Mouse (Mus musculus) heart, postnatal 0 days (tissue): ENCODE measurements at regions not wholly inside any gene's neighbourhood (a gene's known extent, or its start where the extent isn't known, plus 50 kb on each side); places are given as distances from the start of the nearest gene placed in this dataset.

ENCODE experiments used
- CTCF ChIP-seq: IDR thresholded peaks from 2 replicates; pipeline ENCODE4 v1.5.1; 2016; ENCODE audit warnings: antibody characterized with exemption, control low read depth, low read depth
- EP300 ChIP-seq: IDR thresholded peaks from 2 replicates; pipeline ENCODE4 v1.6.1; 2016; ENCODE audit warnings: antibody characterized with exemption, low read depth

GRCm38 (mm10) chr1:98189991-98190471, 94.6 kb upstream of the Pam start:
- TF ChIP-seq CTCF (no peak), EP300 (no peak)
